Mouse (Mus musculus) bone marrow macrophage, adult 2 months (primary cell): Measurements from ENCODE around the gene Gys1.

Experiments
- CTCF ChIP-seq: IDR thresholded peaks from 2 replicates; pipeline ENCODE4 v1.5.1; 2012; ENCODE audit warnings: low read depth, mild to moderate bottlenecking, low read length, moderate library complexity
- POLR2A ChIP-seq: IDR thresholded peaks from 2 replicates; pipeline ENCODE4 v1.6.1; 2012; ENCODE audit warnings: mild to moderate bottlenecking, low read depth, low read length, borderline replicate concordance

- TF ChIP-seq POLR2A, result no peak
- no peak for TF ChIP-seq CTCF
Measured at GRCm38 (mm10) chr7:45420615-45420919, 14.1 kb upstream of the Gys1 start, which contains the start of gene Lhb.
